Mouse (Mus musculus): ENCODE data around the gene Tex35. TPM values are rescaled to one million over a fixed set of nuclear protein-coding genes. Genes with fewer than 3 reads are reported as not detected.

Gene Tex35
- polyA plus RNA-seq, 1 experiment: 0.15 TPM

- DNase-seq (ENCODE audit: low read depth): peak; percentile 67
- TF ChIP-seq POLR2A (IDR thresholded peaks at IDR 0.05; ENCODE audit: borderline replicate concordance, extremely low read depth, insufficient read depth, insufficient read length, poor library complexity, severe bottlenecking): no peak
- peak; percentile 12; the same call in 1 of the 2 replicates for TF ChIP-seq CTCF (IDR thresholded peaks at IDR 0.05; ENCODE audit: borderline replicate concordance, extremely low read depth, insufficient read depth, insufficient read length)
These were observed 45.0 kb downstream of the Tex35 start for GRCm38 (mm10) chr1:157063318-157064115.

- no peak for TF ChIP-seq POLR2A (IDR thresholded peaks at IDR 0.05; ENCODE audit: borderline replicate concordance, extremely low read depth, insufficient read depth, insufficient read length, poor library complexity, severe bottlenecking)
- no peak for TF ChIP-seq CTCF (IDR thresholded peaks at IDR 0.05; ENCODE audit: borderline replicate concordance, extremely low read depth, insufficient read depth, insufficient read length)
- no peak for DNase-seq (ENCODE audit: low read depth)
These were observed 46.0 kb downstream of the Tex35 start for GRCm38 (mm10) chr1:157062445-157062825.

DNA sequence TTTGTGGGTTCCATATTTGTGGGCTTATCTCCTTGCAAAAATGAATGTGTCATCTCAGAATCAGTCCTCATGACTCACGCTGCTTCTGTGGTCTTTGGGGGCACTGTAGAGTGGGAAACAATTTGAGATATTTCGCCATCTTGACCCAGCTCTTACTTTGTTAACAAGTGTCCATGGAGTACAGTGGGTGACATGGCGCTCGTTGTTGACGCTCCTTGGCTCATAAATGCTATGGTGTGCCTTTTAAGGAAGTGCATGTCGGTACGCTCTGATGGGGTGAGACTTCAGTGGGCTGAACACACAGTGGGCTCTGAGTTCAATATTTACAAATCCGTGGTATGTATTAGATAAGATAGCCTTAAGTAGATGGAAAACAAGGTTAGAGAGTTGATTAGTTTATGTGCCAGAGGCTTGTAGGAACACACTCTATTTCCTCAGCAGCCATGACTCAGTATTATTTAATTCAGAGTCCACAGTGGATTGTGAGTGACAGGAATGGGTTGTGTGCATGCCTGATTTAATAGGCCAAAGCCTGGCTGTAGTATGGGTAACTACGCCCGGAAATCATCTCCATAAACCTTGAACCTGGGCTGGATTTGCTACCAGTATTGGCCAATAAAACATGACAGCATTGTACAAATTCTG is 46.6 kb downstream of the Tex35 start:
- no peak for DNase-seq (ENCODE audit: low read depth)
- no peak for TF ChIP-seq POLR2A (IDR thresholded peaks at IDR 0.05; ENCODE audit: borderline replicate concordance, extremely low read depth, insufficient read depth, insufficient read length, poor library complexity, severe bottlenecking)
- TF ChIP-seq CTCF (IDR thresholded peaks at IDR 0.05; ENCODE audit: borderline replicate concordance, extremely low read depth, insufficient read depth, insufficient read length): no peak

DNA sequence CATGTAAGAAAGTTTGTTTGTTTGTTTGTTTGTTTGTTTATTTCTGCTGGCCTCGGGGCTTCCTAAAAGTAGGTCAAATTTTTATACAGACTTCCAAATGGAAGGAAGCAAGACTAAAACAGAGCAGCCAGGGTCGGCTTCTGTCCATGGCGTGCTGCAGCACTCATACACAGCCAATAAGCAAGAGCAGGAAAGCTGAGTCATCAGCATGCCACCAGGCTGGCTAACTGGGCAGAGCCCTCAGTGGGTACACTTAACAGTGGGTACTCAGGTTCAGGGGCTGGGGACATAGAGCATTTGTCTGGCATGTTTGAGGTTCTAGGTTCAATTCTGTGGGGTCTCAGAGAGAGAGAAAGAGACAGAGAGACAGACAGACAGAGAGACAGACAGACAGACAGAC is 47.3 kb downstream of the Tex35 start:
- TF ChIP-seq POLR2A (IDR thresholded peaks at IDR 0.05; ENCODE audit: borderline replicate concordance, extremely low read depth, insufficient read depth, insufficient read length, poor library complexity, severe bottlenecking) (no peak), CTCF (IDR thresholded peaks at IDR 0.05; ENCODE audit: borderline replicate concordance, extremely low read depth, insufficient read depth, insufficient read length) (no peak)
- no peak for DNase-seq (ENCODE audit: low read depth)

- DNase-seq (ENCODE audit: low read depth): no peak
- TF ChIP-seq CTCF (IDR thresholded peaks at IDR 0.05; ENCODE audit: borderline replicate concordance, extremely low read depth, insufficient read depth, insufficient read length) (no peak), POLR2A (IDR thresholded peaks at IDR 0.05; ENCODE audit: borderline replicate concordance, extremely low read depth, insufficient read depth, insufficient read length, poor library complexity, severe bottlenecking) (no peak)
These were observed 47.9 kb downstream of the Tex35 start for GRCm38 (mm10) chr1:157060441-157061135.

DNA sequence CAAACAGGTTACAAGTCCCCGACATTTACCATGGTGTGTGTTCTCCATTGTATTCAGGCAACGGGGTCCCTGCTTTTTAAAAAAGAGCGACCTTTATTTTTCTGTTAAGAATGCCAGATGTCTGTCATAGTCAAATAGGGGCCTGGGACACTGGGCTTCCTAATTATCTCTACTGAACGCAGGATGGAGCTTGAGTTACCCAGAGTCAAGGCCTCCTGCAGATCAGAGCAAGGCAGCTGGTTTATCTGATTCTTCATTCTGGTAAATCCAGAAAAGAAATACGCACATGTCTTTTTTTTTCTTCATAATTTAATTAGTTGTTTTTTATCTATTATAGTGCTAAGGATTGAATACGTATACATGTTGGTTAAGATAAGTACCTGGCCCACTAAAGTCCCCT is 52.6 kb downstream of the Tex35 start:
- no peak for DNase-seq (ENCODE audit: low read depth)
- TF ChIP-seq POLR2A (IDR thresholded peaks at IDR 0.05; ENCODE audit: borderline replicate concordance, extremely low read depth, insufficient read depth, insufficient read length, poor library complexity, severe bottlenecking): no peak
- no peak for TF ChIP-seq CTCF (IDR thresholded peaks at IDR 0.05; ENCODE audit: borderline replicate concordance, extremely low read depth, insufficient read depth, insufficient read length)

GRCm38 (mm10) chr1:157055288-157055831 is 53.1 kb downstream of the Tex35 start:
- peak; percentile 89 for DNase-seq (ENCODE audit: low read depth)
- TF ChIP-seq POLR2A (IDR thresholded peaks at IDR 0.05; ENCODE audit: borderline replicate concordance, extremely low read depth, insufficient read depth, insufficient read length, poor library complexity, severe bottlenecking) (no peak), CTCF (IDR thresholded peaks at IDR 0.05; ENCODE audit: borderline replicate concordance, extremely low read depth, insufficient read depth, insufficient read length) (no peak)

- no peak for TF ChIP-seq CTCF (IDR thresholded peaks at IDR 0.05; ENCODE audit: borderline replicate concordance, extremely low read depth, insufficient read depth, insufficient read length)
- no peak for TF ChIP-seq POLR2A (IDR thresholded peaks at IDR 0.05; ENCODE audit: borderline replicate concordance, extremely low read depth, insufficient read depth, insufficient read length, poor library complexity, severe bottlenecking)
- DNase-seq (ENCODE audit: low read depth): peak; percentile 71
These were observed 53.8 kb downstream of the Tex35 start for GRCm38 (mm10) chr1:157054659-157055058.

DNA sequence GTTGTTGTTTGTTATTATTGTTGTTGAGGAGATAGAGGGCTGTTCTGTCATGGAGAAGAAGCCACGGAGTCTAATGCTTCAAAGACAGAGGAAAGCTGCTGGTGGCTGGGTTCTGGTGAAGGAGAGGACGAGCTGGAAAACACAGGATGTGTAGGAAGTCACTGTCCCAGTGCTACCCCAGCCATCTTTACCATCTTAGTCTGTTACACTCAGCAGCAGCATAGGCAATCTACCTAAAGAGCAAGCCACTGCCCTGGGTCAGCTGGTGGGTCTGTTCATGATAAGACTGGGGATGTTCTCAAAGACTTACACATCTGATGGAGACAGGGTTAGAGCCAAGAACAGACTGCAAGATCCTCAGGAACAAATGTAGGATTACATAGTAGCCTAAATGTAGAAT is 58.6 kb downstream of the Tex35 start:
- DNase-seq (ENCODE audit: low read depth): no peak
- TF ChIP-seq CTCF (IDR thresholded peaks at IDR 0.05; ENCODE audit: borderline replicate concordance, extremely low read depth, insufficient read depth, insufficient read length): no peak
- TF ChIP-seq POLR2A (IDR thresholded peaks at IDR 0.05; ENCODE audit: borderline replicate concordance, extremely low read depth, insufficient read depth, insufficient read length, poor library complexity, severe bottlenecking): no peak

Other genes with a start within 250 kb of the Tex35 start
- 36.3 and 52.1 TPM in 2 replicates for gene Ralgps2, start 169.1 kb downstream of the Tex35 start, polyA plus RNA-seq (2012; rRNA removed)